Mouse (Mus musculus) gastrocnemius, postnatal 10 days (tissue): Measurements from ENCODE around the gene Hist1h4f. TPM values are rescaled to one million over a fixed set of nuclear protein-coding genes. Genes with fewer than 3 reads are reported as not detected.

Source experiments
- DNase-seq: peaks from one replicate; pipeline ENCODE4 v3.0.0; 2021; ENCODE audit warnings: mixed read lengths
- microRNA-seq, 2 experiments: library from miRNA; unstranded; fragments of <30 nt; microRNA quantifications; one replicate each; pipeline ENCODE4 v1.2.0; 2021
- total RNA-seq, 2 experiments: library from RNA; stranded (reverse); gene quantifications; 2 replicates each; pipeline ENCODE4 v1.2.3; 2021

Hist1h4f gene
- total RNA-seq, 2 experiments from 2014 or later, result 285 to 328 TPM

- DNase-seq, result no peak
Observed at GRCm38 (mm10) chr13:23513517-23513916, 37.9 kb downstream of the Hist1h4f start.

- DNase-seq, result no peak
Observed at GRCm38 (mm10) chr13:23510127-23510526, 41.3 kb downstream of the Hist1h4f start.

DNA sequence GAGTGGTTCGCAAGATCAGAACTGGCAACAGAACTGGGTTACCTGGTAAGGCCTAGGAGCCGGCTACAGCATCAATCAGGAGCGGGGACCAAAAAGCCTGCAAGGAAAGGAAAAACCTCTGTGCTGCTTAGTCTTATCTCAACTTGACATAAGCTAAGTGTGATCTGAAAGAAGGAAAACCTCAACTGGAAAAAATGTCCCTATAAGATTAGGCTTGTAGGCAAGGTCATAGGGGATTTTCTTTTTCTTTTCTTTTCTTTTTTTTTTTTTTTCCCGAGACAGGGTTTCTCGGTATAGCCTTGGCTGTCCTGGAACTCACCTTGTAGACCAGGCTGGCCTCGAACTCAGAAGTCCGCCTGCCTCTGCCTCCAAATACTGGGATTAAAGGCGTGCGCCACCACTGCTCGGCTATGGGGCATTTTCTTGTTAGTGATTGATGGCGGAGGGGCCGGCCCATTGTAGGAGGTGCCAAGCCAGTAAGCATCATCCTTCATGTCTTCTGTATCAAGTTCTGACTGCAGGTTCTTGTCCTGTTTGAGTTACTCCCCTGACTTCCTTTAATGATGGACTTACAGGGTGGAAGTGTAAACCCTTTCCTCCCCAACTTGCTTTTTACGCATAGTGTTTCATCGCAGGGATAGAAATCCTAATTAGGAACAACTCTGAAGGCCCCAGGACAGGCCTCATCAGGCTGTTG is 44.5 kb downstream of the Hist1h4f start:
- DNase-seq, result no peak

GRCm38 (mm10) chr13:23506351-23506750 is 45.1 kb downstream of the Hist1h4f start:
- DNase-seq, result peak; percentile 12

GRCm38 (mm10) chr13:23505662-23506345 is 45.6 kb downstream of the Hist1h4f start:
- DNase-seq, result no peak

DNA sequence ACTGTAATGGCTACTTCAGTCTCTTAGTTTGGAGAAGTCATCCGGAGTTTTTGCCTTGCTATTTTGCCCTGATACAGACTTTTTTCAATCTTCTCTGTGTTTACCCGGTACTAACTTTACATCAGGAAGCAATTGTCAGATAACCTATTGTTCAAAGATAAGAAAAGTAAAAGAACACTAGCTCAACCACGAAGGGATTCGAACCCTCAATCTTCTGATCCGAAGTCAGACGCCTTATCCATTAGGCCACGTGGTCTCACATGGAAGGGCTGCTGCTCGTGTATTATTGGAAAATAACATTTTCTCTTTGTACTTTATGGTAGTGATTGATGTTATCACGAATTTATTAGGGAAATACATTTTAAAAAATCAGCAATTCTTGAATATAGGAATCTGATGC is 47.7 kb downstream of the Hist1h4f start:
- DNase-seq, result no peak

- no peak for DNase-seq
Observed at GRCm38 (mm10) chr13:23502916-23503315, 48.5 kb downstream of the Hist1h4f start.

DNA sequence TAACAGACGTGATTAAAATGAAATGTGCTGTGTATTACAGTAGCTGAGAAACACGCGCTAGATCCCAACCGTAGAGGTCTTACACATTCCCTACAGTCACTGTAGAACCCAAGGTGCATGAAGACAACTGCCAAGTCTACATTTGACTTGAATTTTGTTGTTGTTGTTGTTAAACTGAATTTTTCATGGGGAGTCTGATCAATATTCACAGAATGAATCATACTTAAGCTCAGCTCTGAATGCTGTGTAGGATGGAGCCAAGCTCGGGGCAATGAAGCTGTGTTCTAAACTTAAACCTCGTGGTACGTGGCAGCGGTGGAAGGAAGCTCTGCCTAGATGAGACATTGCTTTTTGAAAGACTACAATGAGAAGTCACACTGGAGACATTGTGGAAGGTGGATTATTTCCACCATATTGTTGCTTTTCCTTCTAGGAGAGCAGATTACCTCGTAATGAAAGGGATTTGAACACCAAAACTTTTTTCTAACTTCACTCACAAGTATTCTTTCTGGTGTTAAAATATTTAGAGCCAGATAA is 49.3 kb downstream of the Hist1h4f start:
- no peak for DNase-seq

DNA sequence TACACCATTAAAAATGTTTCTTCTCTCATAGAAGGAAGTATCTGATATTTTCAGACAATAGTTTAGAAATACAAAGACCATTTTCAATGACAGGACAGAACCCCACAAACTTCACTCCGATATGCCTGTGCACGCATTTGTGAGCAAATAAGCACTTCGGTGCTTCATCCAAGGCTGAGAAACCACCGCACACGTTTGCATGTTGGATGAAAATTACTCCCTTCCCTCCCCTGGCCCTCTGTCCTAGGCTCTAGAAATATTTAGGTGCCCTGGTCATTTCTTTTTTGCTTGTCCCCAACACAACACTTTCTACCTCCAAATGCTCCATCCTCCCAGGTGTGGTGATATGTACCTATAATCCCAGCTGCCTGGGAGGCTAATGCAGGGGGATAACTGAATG is 49.9 kb downstream of the Hist1h4f start:
- no peak for DNase-seq

Small RNA genes lying within 50 kb of the gene (microRNA-seq; reads per million reads assigned to microRNA genes)
- gene Gm44297 (0 reads per million in 2 experiments), gene Gm44359 (0 reads per million in 2 experiments), gene Gm44394 (0 reads per million in 2 experiments), gene n-TStga1 (0 to 0.64 reads per million in 2 experiments)

Other genes with a start within 250 kb of the Hist1h4f start
- 10 to 100 TPM; 13.2 to 20.8 TPM for gene Zfp322a, start 182.4 kb downstream of the Hist1h4f start, total RNA-seq
- 1 to 10 TPM; 4.8 to 5.3 TPM for gene Abt1, start 127.8 kb downstream of the Hist1h4f start, total RNA-seq
- gene Btn1a1, start 85.7 kb downstream of the Hist1h4f start, total RNA-seq, result not detected
- gene Btn2a2, start 62.8 kb downstream of the Hist1h4f start, total RNA-seq, result under 1 TPM in 1 of 2 experiments, not detected in 1; 0.11 TPM
- 100 to 1,000 TPM; 473 to 507 TPM for gene Hist1h4h, start 20.6 kb downstream of the Hist1h4f start, total RNA-seq
- 100 to 1,000 TPM; 189 to 190 TPM for gene Hist1h2af, start 17.7 kb downstream of the Hist1h4f start, total RNA-seq
- gene Hist1h3g, start 16.2 kb downstream of the Hist1h4f start, total RNA-seq, result 10 to 100 TPM; 58.4 to 59.9 TPM
- 10 to 100 TPM; 11.8 to 13.3 TPM for gene Hist1h2bh, start 8.3 kb downstream of the Hist1h4f start, total RNA-seq
- gene Hist1h3f, start 7.6 kb downstream of the Hist1h4f start, total RNA-seq, result 10 to 100 TPM; 53.8 to 66.7 TPM
- 10 to 100 TPM; 17.8 to 19.5 TPM for gene Hist1h1d, start 1.6 kb upstream of the Hist1h4f start, total RNA-seq
- gene Hist1h3e, start 10.7 kb upstream of the Hist1h4f start, total RNA-seq, result 100 to 1,000 TPM; 121 to 135 TPM
- gene Hist1h2ae, start 19.6 kb upstream of the Hist1h4f start, total RNA-seq, result 10 to 100 TPM; 34.2 to 37.9 TPM
- gene Hist1h2bg, start 19.7 kb upstream of the Hist1h4f start, total RNA-seq, result 100 to 1,000 TPM; 245 to 257 TPM
- gene Hist1h2bf, start 22.5 kb upstream of the Hist1h4f start, total RNA-seq, result 100 to 1,000 TPM; 121 to 140 TPM
- gene Hist1h2ad, start 22.7 kb upstream of the Hist1h4f start, total RNA-seq, result 10 to 100 TPM; 16.0 to 20.6 TPM
- gene Hist1h3d, start 24.1 kb upstream of the Hist1h4f start, total RNA-seq, result 10 to 100 TPM; 25.8 to 30.6 TPM
- 100 to 1,000 TPM; 165 to 171 TPM for gene Hist1h4d, start 29.9 kb upstream of the Hist1h4f start, total RNA-seq
- 10 to 100 TPM; 36.6 to 38.0 TPM for gene Hist1h2be, start 69.5 kb upstream of the Hist1h4f start, total RNA-seq
- 100 to 1,000 TPM; 182 to 186 TPM for gene Hist1h1e, start 70.9 kb upstream of the Hist1h4f start, total RNA-seq
- gene Hist1h2ac, start 132.3 kb upstream of the Hist1h4f start, total RNA-seq, result 1 to 10 TPM; 6.3 to 6.7 TPM
- 10 to 100 TPM; 87.0 to 92.4 TPM for gene Hist1h2bc, start 132.6 kb upstream of the Hist1h4f start, total RNA-seq
- gene Hist1h1t, start 144.2 kb upstream of the Hist1h4f start, total RNA-seq, result under 1 TPM; 0.59 to 0.63 TPM
- 100 to 1,000 TPM; 153 to 157 TPM for gene Hist1h4c, start 146.8 kb upstream of the Hist1h4f start, total RNA-seq
- gene Hfe, start 159.2 kb upstream of the Hist1h4f start, total RNA-seq, result 1 to 10 TPM; 8.1 to 9.5 TPM
- 100 to 1,000 TPM; 361 to 459 TPM for gene Hist1h1c, start 187.2 kb upstream of the Hist1h4f start, total RNA-seq
- gene Hist1h3c, start 194.0 kb upstream of the Hist1h4f start, total RNA-seq, result 10 to 100 TPM; 86.2 to 86.5 TPM
- 100 to 1,000 TPM; 106 to 125 TPM for gene Hist1h2bb, start 195.1 kb upstream of the Hist1h4f start, total RNA-seq
- gene Hist1h2ab, start 199.5 kb upstream of the Hist1h4f start, total RNA-seq, result 100 to 1,000 TPM; 187 to 217 TPM
- 100 to 1,000 TPM; 213 to 261 TPM for gene Hist1h3b, start 200.6 kb upstream of the Hist1h4f start, total RNA-seq
- 100 to 1,000 TPM; 131 to 149 TPM for gene Hist1h4b, start 205.4 kb upstream of the Hist1h4f start, total RNA-seq
- 100 to 1,000 TPM; 140 to 160 TPM for gene Hist1h4a, start 209.6 kb upstream of the Hist1h4f start, total RNA-seq
- 100 to 1,000 TPM; 159 to 176 TPM for gene Hist1h3a, start 210.7 kb upstream of the Hist1h4f start, total RNA-seq
- gene Hist1h1a, start 212.0 kb upstream of the Hist1h4f start, total RNA-seq, result 100 to 1,000 TPM; 124 to 147 TPM
- not detected for gene Trim38, start 218.3 kb upstream of the Hist1h4f start, total RNA-seq